Mouse (Mus musculus) lung, adult 2 months (tissue): ENCODE data around the gene Hmox1.

Source experiments
- CTCF ChIP-seq: fragments of 200-500 bp; IDR thresholded peaks from 2 replicates; pipeline ENCODE4 v1.5.1; 2011; ENCODE audit warnings: mild to moderate bottlenecking, low read length, control low read depth; ENCODE audit not compliant: insufficient read depth
- POLR2A ChIP-seq: fragments of 200-500 bp; IDR thresholded peaks from 2 replicates; pipeline ENCODE4 v1.6.1; 2011; ENCODE audit warnings: low read depth, mild to moderate bottlenecking, control low read depth, low read length, borderline replicate concordance; ENCODE audit errors: extremely low read depth

DNA sequence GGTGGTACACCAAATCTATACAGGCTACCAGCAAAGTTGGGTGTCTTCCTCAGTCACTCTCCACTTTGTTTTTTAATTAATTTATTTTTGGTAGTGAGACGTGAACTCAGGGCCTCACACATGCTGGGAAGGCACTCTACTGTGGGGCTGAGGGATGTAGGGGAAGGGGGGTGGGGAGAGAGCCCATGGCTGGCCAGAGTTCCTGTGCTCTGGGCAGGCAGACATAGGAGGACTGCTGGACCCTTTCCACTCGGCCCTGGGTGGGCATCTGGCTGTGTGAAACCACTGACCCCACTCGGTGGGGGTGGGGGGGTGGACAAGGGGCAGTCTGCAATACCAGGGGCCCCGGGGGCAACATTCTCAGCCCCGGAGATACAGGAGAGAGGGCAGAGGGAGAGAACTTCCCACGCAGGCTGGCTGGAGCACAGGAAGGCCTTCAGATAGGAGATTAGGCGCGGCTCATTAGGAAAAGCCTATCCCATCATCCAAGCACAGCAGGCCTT is 10.0 kb downstream of the Hmox1 start:
- TF ChIP-seq CTCF (no peak), POLR2A (no peak)
